Mouse (Mus musculus) T-cell, adult 2 months (primary cell): Measurements from ENCODE around the gene Trp53inp2.

Experiments used
- DNase-seq: peaks from one replicate; pipeline ENCODE4 v3.0.0; 2022; ENCODE audit warnings: low spot score

The Trp53inp2 gene

DNA sequence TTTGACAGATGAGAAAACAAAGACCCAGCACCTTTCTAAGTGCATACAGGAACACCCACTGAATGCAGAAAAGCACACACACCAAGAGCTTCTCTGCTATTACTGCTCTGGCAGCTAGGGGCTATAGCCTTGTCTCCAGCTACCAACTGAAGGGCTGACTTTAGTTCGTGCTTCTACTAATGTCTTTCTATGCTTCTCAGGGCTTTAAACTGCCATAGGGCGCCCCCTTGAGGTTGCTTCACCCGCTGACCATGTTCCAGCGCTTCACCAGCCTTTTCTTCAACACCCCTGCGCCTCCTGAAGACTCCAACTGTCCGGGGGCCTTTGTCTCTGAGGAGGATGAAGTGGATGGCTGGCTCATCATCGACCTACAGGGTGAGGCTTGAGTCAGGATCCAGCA, 4.2 kb downstream of the Trp53inp2 start:
- peak; percentile 84 for DNase-seq

DNA sequence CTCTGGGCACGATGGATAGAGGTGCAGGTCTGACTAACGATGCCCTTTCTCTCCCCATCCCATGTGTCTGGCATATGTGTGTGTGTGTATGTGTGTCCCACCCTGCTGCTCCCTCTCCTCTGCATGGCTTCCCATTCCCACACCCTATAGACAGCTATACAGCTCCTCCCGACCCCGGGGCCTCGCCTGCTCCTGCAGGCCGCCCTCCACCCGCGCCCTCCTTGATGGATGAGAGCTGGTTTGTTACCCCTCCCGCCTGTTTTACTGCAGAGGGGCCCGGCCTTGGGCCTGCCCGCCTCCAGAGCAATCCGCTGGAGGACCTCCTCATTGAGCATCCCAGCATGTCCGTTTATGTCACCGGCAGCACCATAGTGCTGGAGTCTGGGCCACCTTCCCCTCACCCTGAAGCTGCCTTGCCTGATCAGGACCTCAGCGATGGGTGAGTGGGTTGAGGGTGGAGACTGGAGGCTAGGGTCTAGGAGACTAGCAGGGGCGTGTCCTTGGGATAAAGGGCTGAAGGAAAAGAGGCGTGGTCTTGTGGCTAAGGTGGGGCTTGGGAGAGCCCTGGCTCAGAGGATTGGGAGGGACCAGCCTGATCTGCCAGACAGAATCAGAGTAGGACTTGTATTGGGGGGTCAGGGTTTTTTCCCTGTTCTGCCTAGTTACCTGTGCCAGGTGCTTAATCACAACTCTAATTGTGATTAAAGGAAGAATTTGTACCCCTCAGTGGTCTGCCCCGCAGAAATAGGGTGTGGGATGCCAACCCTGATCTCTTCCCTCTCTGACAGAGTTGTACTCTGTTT, 5.1 kb downstream of the Trp53inp2 start:
- DNase-seq: no peak

DNA sequence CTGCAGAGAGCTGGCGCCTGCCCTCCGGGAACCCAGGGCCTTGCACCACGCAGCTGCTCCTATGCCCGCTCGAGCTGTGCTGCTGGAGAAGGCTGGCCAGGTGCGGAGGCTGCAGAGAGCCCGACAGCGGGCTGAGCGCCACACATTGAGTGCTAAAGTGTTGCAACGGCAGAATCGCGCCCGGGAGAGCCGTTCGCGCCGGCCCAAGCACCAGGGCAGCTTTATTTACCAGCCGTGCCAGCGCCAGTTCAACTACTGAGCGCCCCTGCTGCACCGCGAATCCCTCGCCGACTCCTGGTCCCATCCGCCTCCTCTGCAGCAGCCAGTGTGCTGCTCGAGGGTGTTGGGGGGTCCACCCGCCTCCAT, 5.7 kb downstream of the Trp53inp2 start:
- DNase-seq: no peak

DNA sequence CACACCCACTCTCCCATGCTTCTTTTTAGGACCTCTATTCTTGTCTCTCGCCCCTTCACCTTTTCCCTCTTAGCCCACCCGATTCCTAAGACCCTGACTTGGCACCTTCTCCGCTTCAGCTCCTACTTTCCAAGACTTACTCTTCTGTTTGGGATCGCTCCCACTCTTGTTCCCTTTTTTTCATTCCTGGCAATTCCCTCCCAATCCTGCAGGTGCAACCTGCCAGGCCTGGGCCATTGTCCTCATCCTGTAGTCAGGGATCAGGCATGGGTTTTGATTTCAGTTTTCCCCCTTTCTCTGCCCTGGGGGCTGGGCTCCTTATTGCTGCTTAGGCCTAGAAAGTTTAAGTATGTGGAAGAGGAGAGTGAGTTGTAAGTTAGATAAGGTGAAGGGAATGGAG, 6.2 kb downstream of the Trp53inp2 start:
- DNase-seq: no peak

DNA sequence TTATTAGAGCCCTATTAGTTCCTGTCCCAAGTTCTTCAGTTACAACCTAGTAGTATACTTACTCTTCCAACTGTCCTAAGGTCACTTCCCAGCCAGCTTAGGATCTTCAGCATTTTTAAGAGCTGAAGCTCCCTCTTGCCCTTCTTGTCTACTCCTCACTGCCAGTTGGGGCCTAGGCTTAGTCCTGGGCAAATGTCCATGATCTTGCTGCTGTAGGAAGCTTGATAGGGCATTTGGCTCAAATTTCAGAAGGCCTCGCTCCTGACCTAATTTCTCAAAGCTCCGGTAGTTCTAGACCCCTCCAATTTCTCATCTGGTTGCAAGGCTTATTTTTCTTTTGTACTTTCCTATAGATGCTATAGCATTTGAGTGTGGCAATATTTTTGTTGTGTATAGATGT, 7.7 kb downstream of the Trp53inp2 start:
- no peak for DNase-seq

DNA sequence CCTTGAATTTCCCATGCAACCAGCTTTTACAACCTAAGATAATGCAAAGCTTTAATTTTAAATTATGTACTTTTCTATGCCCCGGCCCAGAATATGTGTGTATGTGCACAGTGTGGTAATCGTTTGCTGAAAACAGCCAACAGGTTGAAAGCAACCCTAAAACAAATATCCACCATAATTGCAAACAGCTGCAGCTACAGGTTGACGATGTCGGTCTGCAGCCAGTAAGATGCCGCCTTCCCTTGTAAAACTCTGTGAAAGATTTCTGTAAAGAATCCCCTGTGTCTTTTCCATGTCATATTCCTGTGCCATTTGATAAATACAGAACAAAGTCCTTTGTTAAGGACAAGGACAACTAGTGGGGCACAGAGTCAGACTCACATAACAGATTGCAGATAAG, 13.7 kb downstream of the Trp53inp2 start:
- no peak for DNase-seq

DNA sequence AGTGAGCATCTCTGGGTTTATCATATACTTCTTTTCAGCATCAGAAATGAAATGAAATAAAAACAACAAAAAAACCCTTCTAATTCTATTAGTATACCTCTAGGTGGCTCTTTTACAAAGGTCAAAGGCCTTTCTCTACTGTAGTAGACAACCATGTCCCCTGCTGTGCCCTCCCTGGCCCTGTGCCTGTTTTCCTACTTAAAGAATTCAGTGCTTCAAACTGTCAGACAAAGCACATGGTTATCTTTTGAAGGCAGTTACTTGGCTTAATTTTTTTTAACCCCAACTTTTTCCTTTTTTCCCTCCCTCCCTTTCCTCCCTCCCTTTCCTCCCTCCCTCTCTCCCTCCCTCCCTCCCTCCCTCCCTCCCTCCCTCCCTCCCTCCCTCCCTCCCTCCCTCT, 19.4 kb downstream of the Trp53inp2 start:
- no peak for DNase-seq

DNA sequence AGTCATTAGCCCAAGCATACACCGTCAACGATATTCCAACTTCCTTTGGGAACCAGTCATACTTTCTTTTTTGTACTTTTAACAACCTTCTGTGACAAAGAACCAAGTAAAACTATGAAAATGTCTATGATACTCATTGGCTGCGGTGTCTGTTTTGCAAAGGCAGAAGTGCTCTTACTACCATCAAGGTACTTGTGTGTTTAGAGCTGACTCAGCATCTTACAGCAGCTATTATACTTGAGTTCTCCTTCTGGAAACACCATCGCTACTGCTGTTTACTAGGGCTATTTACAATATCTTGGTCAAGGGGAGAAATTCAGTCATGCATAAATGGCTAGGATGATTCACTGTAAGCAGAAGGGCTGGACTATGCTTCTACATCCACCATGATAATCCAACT, 21.1 kb downstream of the Trp53inp2 start:
- DNase-seq: no peak

DNA sequence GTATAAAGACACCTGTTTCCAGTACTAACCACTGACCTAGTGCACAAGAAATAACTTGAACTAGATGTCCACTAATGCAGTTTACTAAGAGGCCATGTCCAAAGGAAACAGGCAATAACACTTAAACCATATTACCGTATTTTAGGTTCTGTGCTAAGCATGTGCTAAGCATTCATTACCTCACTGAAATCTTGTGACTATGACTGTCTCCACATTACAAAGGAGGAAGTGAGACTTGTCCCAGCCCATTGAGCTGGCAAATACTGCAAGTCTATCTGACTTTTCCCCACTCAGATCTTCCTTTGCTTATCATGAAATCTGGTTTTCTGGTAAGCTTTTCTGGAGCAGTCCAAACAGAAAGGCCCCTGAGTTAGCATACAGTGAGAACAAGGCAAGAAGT, 23.8 kb downstream of the Trp53inp2 start:
- no peak for DNase-seq

DNA sequence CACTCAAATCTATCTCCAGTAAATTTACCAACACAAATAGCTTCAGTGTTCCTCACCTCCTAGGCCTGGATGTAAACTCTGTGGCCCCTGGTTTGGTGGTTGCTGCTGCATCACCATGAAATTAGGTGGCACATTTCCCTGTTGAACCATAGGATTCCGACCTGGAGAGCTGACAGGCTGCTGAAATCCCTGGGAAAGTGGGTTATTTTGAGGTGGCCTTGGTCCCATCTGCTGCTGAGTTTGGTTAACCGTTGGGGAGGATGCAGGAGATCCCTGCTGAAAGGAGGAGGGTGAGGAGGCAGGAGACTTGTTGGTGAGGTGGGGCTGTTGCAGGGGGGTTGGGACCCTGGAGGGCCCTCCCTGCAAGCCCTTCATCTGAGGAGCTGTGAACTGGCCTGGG, 40.1 kb downstream of the Trp53inp2 start:
- no peak for DNase-seq

DNA sequence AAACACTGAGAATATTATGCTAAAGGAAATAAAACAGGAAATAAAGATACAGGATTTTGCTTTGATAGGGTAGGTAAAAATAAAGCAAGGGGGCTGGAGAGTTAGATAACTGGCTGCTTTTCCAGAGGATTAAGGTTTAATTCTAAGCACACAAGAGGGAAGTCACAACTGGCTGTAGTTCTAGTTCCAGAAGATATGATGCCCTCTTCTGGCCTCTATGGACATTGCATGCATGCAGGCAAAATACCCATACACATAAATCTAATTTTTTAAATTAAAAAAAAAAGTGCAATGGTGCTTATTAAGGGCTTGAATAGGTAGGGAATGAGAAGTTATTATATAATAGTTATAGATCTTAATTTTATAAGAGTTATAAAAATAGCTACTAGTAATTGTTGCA, 55.6 kb downstream of the Trp53inp2 start:
- DNase-seq: peak; percentile 15
